Mouse (Mus musculus) kidney, adult 2 months (tissue): ENCODE data around the gene Col19a1. TPM values are rescaled to one million over a fixed set of nuclear protein-coding genes. Genes with fewer than 3 reads are reported as not detected.

ENCODE experiments used
- DNase-seq: peaks from one replicate; pipeline ENCODE4 v3.0.0; 2021
- H3K27ac ChIP-seq: fragments of 200-500 bp; 2 replicates; pipeline ENCODE4 v1.5.1; 2012; ENCODE audit warnings: low read depth, low read length, control low read depth, inconsistent platforms; ENCODE audit not compliant: insufficient read depth
- H3K27me3 ChIP-seq: fragments of 200-500 bp; replicated peaks from 2 replicates; pipeline ENCODE4 v1.6.1; 2012; ENCODE audit warnings: mild to moderate bottlenecking, moderate library complexity, low read length, inconsistent platforms; ENCODE audit not compliant: control insufficient read depth, insufficient read depth
- H3K36me3 ChIP-seq: fragments of 200-500 bp; 2 replicates; pipeline ENCODE4 v1.6.1; 2012; ENCODE audit warnings: mild to moderate bottlenecking, moderate library complexity, low read length, inconsistent platforms; ENCODE audit not compliant: control insufficient read depth, insufficient read depth
- H3K4me1 ChIP-seq: fragments of 200-500 bp; 2 replicates; pipeline ENCODE4 v1.6.1; 2011; ENCODE audit warnings: low read length; ENCODE audit not compliant: control insufficient read depth, insufficient read depth
- H3K4me3 ChIP-seq: fragments of 200-500 bp; 2 replicates; pipeline ENCODE4 v1.5.1; 2011; ENCODE audit warnings: mild to moderate bottlenecking, low read depth, low read length, control low read depth; ENCODE audit not compliant: insufficient read depth
- CTCF ChIP-seq: fragments of 200-500 bp; conservative IDR thresholded peaks from 2 replicates; pipeline ENCODE4 v1.5.1; 2011; ENCODE audit warnings: low read depth, mild to moderate bottlenecking, control low read depth, low read length, moderate library complexity, mixed read lengths; ENCODE audit not compliant: insufficient read depth, insufficient read length
- POLR2A ChIP-seq: fragments of 200-500 bp; IDR thresholded peaks from one replicate; pipeline ENCODE4 v1.6.1; 2011; ENCODE audit warnings: low read depth, low read length, control low read depth
- WGBS: fragments of 180-500 bp; shearing (Covaris S2); methylation state at CpG from one replicate; pipeline ENCODE4 v1.1.7; 2018; 5-methylcytosine and 5-hydroxymethylcytosine counted together
- polyA plus RNA-seq: library from polyadenylated mRNA; depleted of rRNA; stranded (reverse); fragments of >200 nt; gene quantifications from 2 replicates; pipeline ENCODE4 v1.2.3, GENCODE M21; 2012

Col19a1 gene
- polyA plus RNA-seq, 1 experiment: 0.03 TPM

DNA sequence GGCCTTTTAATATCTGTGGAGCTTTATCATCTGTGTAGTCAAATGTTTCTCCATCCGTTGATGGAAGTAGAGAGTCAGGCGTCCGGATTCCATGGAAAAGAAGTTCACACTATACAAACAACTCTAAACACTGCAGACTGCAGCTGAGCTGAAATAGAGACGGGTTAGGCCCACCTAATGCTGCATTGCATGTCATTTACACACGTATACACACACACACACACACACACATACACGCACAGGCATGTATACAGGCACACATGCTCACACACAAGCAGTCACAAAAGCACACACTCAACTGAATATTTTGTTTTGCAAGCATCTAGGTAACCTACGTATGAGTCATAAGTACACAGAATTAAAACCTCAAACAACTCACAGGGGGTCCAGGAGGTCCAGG is 284.2 kb downstream of the Col19a1 start:
- no peak for DNase-seq
- H3K4me3 ChIP-seq: no peak overlapping the region
- no peak for TF ChIP-seq CTCF
- no peak for TF ChIP-seq POLR2A
- H3K4me1 ChIP-seq: no peaks in the 10 kb centered on the region
- 77% methylated on average over 7 of the region's 7 CpGs for WGBS
- no peaks in the 10 kb centered on the region for H3K36me3 ChIP-seq
- no peak overlapping the region for H3K27ac ChIP-seq
- H3K27me3 ChIP-seq: no peaks in the 10 kb centered on the region

DNA sequence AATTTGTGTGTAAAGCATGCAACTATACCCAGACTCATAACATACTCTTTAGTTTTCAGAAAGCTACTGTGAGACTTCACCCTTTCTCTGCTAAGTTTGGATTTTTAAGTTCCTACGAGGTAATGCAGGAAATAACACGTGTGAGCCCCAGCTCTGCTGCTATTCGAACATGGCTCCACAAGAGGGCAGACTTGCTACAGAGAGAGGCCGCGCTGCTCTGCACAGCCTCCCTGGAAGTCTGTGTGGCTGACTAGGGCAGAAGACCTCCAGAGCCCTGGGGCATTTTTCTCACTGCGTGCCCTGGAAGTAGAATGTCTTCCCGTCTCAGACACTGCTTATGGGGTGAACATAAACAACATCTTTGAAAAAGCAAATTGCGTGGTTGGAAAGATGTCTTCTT is 284.6 kb downstream of the Col19a1 start:
- TF ChIP-seq CTCF: peak; percentile 75
- no peak for TF ChIP-seq POLR2A

DNA sequence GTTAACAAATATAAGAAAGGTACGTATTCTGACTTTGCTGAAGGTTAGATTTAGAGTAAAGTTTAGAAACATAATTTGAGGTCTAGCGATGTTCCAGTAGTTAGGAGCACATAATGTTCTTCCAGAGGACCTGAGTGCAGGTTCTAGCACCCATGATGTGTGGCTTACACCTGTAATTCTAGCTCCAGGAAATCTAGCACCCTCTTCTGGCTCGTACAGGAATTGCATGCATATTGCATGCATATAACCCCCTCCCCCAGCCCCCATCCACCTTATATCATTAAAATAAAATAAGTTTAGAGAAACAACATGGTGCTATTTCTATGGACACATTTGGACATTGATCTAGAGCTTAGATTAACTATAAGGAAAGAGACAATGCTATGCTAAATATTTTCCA is 286.6 kb downstream of the Col19a1 start:
- WGBS: 89% methylated on average over 3 of the region's 3 CpGs
- Histone ChIP-seq H3K36me3 (no peaks in the 10 kb centered on the region), H3K4me1 (no peaks in the 10 kb centered on the region), H3K27ac (no peak overlapping the region), H3K4me3 (no peak overlapping the region), H3K27me3 (no peaks in the 10 kb centered on the region)
- no peak for DNase-seq
- TF ChIP-seq POLR2A (no peak), CTCF (no peak)

More for the DNA sequence above, 284.6 kb downstream of the Col19a1 start:
- Histone ChIP-seq H3K36me3 (no peaks in the 10 kb centered on the region), H3K4me3 (no peak overlapping the region), H3K27ac (no peak overlapping the region), H3K27me3 (no peaks in the 10 kb centered on the region), H3K4me1 (no peaks in the 10 kb centered on the region)
- 12% methylated on average over 8 of the region's 8 CpGs for WGBS
- DNase-seq: peak; percentile 48

DNA sequence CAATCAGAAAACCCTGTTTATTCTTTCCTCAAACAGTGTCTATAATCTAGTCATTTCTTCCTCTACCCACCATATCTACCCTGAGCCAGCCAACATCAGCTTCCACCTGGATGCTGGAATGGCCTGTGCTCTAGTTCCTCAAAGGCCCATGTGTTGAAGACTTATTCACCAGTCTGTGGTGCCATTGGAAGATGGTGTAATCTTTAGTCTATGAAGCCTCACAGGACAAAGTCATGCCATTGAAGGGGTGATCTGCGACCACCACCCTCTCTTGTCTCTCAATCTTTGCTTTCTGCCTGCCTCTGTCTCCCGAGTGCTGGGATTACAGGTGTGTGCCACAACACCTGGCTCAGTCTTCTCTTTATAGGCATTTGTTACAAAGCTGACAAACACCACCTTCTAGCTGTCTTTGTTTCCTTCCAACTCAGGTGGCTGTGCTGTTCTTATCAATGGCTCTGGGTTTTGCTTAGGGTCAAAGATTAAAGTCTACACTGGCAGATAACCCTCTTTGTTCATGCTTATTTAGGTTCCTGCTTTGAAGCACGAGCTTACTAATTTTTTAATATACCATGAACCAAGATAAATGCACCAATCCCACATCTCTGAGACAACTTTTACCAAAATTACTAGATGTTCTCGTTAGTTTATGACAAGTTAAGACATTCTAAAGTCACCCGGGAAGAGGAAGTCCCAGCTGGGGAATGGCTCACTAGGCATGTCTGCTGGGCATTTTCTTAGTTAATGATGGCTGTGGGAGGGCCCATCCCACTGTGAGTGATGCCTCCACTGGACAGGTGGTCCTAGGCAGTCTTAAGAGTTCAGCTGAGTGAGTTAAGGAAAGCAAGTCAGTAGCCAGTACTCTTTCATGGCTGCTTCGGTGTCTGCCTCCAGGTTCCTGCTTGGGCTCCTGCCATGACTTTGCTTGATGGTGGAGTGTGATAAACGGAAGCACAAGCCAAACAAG is 292.0 kb downstream of the Col19a1 start:
- TF ChIP-seq CTCF (no peak), POLR2A (no peak)
- H3K27ac ChIP-seq: no peak overlapping the region

DNA sequence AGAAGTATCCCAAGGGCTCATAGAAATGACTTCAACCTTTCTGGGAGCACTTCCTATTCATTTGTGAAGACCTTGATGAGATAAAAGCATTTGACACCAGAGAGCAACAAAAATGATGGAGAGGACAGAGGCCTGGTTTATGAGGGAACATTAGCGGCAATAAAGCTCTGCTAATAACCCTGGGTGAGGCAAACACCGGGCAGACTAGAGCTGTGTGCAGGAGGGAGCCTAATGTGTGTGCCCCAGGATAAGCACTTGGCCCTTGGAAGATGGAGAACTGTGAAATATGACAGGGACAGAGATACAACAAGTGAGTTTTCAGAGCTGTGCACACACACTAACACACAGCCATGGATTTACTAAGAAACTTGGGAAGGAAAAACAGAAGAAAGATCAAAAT is 294.8 kb downstream of the Col19a1 start:
- no peaks in the 10 kb centered on the region for H3K4me1 ChIP-seq
- no peaks in the 10 kb centered on the region for H3K27me3 ChIP-seq
- H3K36me3 ChIP-seq: no peaks in the 10 kb centered on the region
- DNase-seq: no peak
- no peak for TF ChIP-seq POLR2A
- no peak for TF ChIP-seq CTCF
- no peak overlapping the region for H3K27ac ChIP-seq
- WGBS: 21% methylated on average over 2 of the region's 2 CpGs
- no peak overlapping the region for H3K4me3 ChIP-seq

More for the DNA sequence above, 292.0 kb downstream of the Col19a1 start:
- DNase-seq: no peak
- 70% methylated on average over 7 of the region's 7 CpGs for WGBS
- H3K36me3 ChIP-seq: no peaks in the 10 kb centered on the region
- no peaks in the 10 kb centered on the region for H3K27me3 ChIP-seq
- no peak overlapping the region for H3K4me3 ChIP-seq
- no peaks in the 10 kb centered on the region for H3K4me1 ChIP-seq

DNA sequence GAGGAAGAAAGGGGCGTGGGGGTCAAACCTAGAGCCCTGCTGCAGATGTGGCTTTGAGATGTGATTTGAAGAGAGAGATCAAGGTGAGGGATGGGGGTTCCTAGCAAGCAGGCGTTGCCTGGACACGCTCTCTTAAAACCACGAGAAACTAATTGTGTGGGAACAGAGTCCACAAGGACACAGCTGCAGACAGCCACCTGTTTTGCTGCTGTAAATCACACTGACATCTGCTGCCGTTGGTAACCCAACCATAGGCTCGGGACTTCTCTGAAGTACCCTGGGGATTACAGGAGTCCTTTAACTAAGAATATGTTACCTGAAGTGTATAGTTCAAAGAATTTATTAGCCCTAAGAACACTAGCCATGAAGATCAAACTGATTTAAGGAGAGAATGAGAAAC is 300.9 kb downstream of the Col19a1 start:
- Histone ChIP-seq H3K4me3 (no peak overlapping the region), H3K27me3 (no peaks in the 10 kb centered on the region), H3K27ac (no peak overlapping the region), H3K4me1 (no peaks in the 10 kb centered on the region), H3K36me3 (no peaks in the 10 kb centered on the region)
- DNase-seq: no peak
- no peak for TF ChIP-seq POLR2A
- no peak for TF ChIP-seq CTCF
- WGBS: 9% methylated on average over 6 of the region's 6 CpGs

DNA sequence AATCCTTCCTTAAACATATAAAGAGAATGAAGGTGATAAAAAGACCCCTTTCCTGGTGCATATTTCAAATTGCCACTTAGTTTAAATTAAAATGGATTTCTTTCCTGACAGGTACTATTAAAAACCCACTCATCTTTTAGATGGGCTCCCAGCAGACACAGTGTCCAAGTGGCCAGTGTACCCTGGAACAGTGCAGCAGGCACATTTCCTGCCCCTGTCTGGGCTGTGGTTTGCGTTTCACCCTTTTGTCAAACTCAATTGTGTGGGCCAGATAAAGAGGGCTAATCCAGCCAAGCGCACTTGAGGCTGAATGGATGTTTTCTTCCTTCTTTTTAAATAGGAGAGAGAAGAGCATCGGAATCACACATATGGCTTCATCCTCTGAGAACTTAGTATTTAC is 320.2 kb downstream of the Col19a1 start:
- Histone ChIP-seq H3K36me3 (no peaks in the 10 kb centered on the region), H3K27me3 (no peaks in the 10 kb centered on the region), H3K4me3 (no peak overlapping the region), H3K27ac (no peak overlapping the region), H3K4me1 (no peaks in the 10 kb centered on the region)
- DNase-seq: no peak
- TF ChIP-seq POLR2A: no peak
- no peak for TF ChIP-seq CTCF
- WGBS: 70% methylated on average over 3 of the region's 3 CpGs
